Mouse (Mus musculus) gastrocnemius, adult 2 months (tissue): ENCODE results near the gene Atcay. TPM values are rescaled to one million over a fixed set of nuclear protein-coding genes. Genes with fewer than 3 reads are reported as not detected.

Source experiments
- DNase-seq: peaks from one replicate; pipeline ENCODE4 v3.0.0; 2022
- H3K27ac ChIP-seq: fragments of 200-600 bp; 2 replicates; pipeline ENCODE4 v1.8.1; 2022; ENCODE audit warnings: mild to moderate bottlenecking
- H3K4me3 ChIP-seq: fragments of 200-600 bp; 2 replicates; pipeline ENCODE4 v1.8.1; 2022; ENCODE audit warnings: mild to moderate bottlenecking, moderate library complexity
- CTCF ChIP-seq: fragments of 200-600 bp; IDR thresholded peaks from 2 replicates; pipeline ENCODE4 v1.8.1; 2022; ENCODE audit warnings: antibody characterized with exemption, mild to moderate bottlenecking, moderate library complexity
- intact Hi-C: fragments of 180-260 bp; cut with DNase I; formaldehyde crosslinking; loops from one replicate; pipeline ENCODE4 v1.15.1; 2025
- microRNA-seq: library from miRNA; unstranded; fragments of <30 nt; microRNA quantifications from one replicate; pipeline ENCODE4 v1.2.0, GENCODE M21; 2021
- total RNA-seq, 2 experiments: library from RNA; stranded (reverse); gene quantifications; 2 replicates each; pipeline ENCODE4 v1.2.3; 2021

Gene Atcay
- total RNA-seq, 2 experiments from 2014 or later = not detected

- TF ChIP-seq CTCF = no peak
- Histone ChIP-seq H3K4me3 (peak overlapping the region; percentile 97), H3K27ac (peak overlapping the region; percentile 96)
- intact Hi-C loops = no loop called here
- peak; percentile 91 for DNase-seq
These were observed 62.0 kb downstream of the Atcay start for GRCm38 (mm10) chr10:81168521-81169244.

- no peak for DNase-seq
- intact Hi-C loops = no loop called here
- peak overlapping the region; percentile 97 for H3K4me3 ChIP-seq
- TF ChIP-seq CTCF = no peak
- H3K27ac ChIP-seq = peak overlapping the region; percentile 96
These were observed 62.6 kb downstream of the Atcay start for GRCm38 (mm10) chr10:81168087-81168431.

- intact Hi-C loops = loop anchor here (2.0 kb wide), 1 partner anchor 27 kb away; no protein-coding TSS in a partner anchor
- DNase-seq = peak; percentile 100
- TF ChIP-seq CTCF = no peak
- H3K27ac ChIP-seq = peak within 1 kb of the TSS; percentile 96
- H3K4me3 ChIP-seq = peak within 1 kb of the TSS; percentile 97
These were observed 63.2 kb downstream of the Atcay start, which contains the start of gene Pias4 for GRCm38 (mm10) chr10:81167200-81168086. Pias4 (minus strand) TSS chr10:81167923.

- no peak for TF ChIP-seq CTCF
- DNase-seq = peak; percentile 56
- Histone ChIP-seq H3K4me3 (no peak overlapping the region), H3K27ac (peak overlapping the region; percentile 48)
- intact Hi-C loops = no loop called here
These were observed 65.5 kb downstream of the Atcay start for GRCm38 (mm10) chr10:81165118-81165517.

- no peak for DNase-seq
- Histone ChIP-seq H3K4me3 (no peak overlapping the region), H3K27ac (no peak overlapping the region; the same call in 1 of the 2 replicates)
- intact Hi-C loops = no loop called here
- no peak for TF ChIP-seq CTCF
These were observed 68.3 kb downstream of the Atcay start for GRCm38 (mm10) chr10:81162318-81162652.

GRCm38 (mm10) chr10:81161602-81162317 is 68.9 kb downstream of the Atcay start:
- TF ChIP-seq CTCF = no peak
- intact Hi-C loops = no loop called here
- H3K27ac ChIP-seq = no peak overlapping the region; the same call in 1 of the 2 replicates
- DNase-seq = no peak
- H3K4me3 ChIP-seq = no peak overlapping the region

GRCm38 (mm10) chr10:81154736-81155135 is 75.9 kb downstream of the Atcay start:
- DNase-seq = no peak
- intact Hi-C loops = no loop called here
- no peak for TF ChIP-seq CTCF
- no peak overlapping the region for H3K4me3 ChIP-seq
- H3K27ac ChIP-seq = peak overlapping the region; percentile 43

Small RNAs within 50 kb of the gene (microRNA-seq; reads per million reads assigned to microRNA genes)
- gene Mir3057 = 9.4 reads per million, percentile 6 among the genes with 10 or more reads in this experiment

Other genes starting within 250 kb of the Atcay start
- gene Gng7, start 215.9 kb downstream of the Atcay start, total RNA-seq = 1 to 10 TPM in 1 of 2 experiments, under 1 TPM in 1; 0.66 to 1.0 TPM
- gene Diras1, start 205.2 kb downstream of the Atcay start, total RNA-seq = under 1 TPM in 1 of 2 experiments, not detected in 1; 0.08 TPM
- gene Slc39a3, start 193.4 kb downstream of the Atcay start, total RNA-seq = 10 to 100 TPM; 11.6 to 16.0 TPM
- 100 to 1,000 TPM; 100 TPM for gene Sgta, start 170.7 kb downstream of the Atcay start, total RNA-seq
- gene Thop1, start 160.8 kb downstream of the Atcay start, total RNA-seq = 10 to 100 TPM; 25.1 to 25.9 TPM
- not detected for gene Creb3l3, start 132.0 kb downstream of the Atcay start, total RNA-seq
- gene Map2k2, start 124.9 kb downstream of the Atcay start, total RNA-seq = 100 to 1,000 TPM; 148 to 187 TPM
- 10 to 100 TPM; 23.3 to 25.9 TPM for gene Zbtb7a, start 95.6 kb downstream of the Atcay start, total RNA-seq
- gene Pias4, start 62.9 kb downstream of the Atcay start, total RNA-seq = 10 to 100 TPM; 15.7 to 16.2 TPM
- 1,000 to 10,000 TPM; 1,128 to 1,335 TPM for gene Eef2, start 54.2 kb downstream of the Atcay start, total RNA-seq
- gene Dapk3, start 47.8 kb downstream of the Atcay start, total RNA-seq = 10 to 100 TPM; 22.1 to 24.9 TPM
- not detected for gene 4930442H23Rik, start 47.0 kb downstream of the Atcay start, total RNA-seq
- gene Nmrk2, start 28.8 kb downstream of the Atcay start, total RNA-seq = 10 to 100 TPM; 59.7 to 72.8 TPM
- gene Zfr2, start 2.3 kb upstream of the Atcay start, total RNA-seq = 1 to 10 TPM; 1.8 to 2.7 TPM
- gene Matk, start 22.1 kb upstream of the Atcay start, total RNA-seq = under 1 TPM; 0.15 to 0.31 TPM
- 100 to 1,000 TPM; 103 to 112 TPM for gene Mrpl54, start 36.1 kb upstream of the Atcay start, total RNA-seq
- 100 to 1,000 TPM; 110 to 119 TPM for gene Apba3, start 36.1 kb upstream of the Atcay start, total RNA-seq
- gene Tjp3, start 60.7 kb upstream of the Atcay start, total RNA-seq = not detected
- gene Pip5k1c, start 62.1 kb upstream of the Atcay start, total RNA-seq = 10 to 100 TPM; 20.7 to 25.0 TPM
- 10 to 100 TPM in 1 of 2 experiments, 1 to 10 TPM in 1; 8.5 to 11.5 TPM for gene Cactin, start 90.3 kb upstream of the Atcay start, total RNA-seq
- under 1 TPM; 0.43 to 0.75 TPM for gene Tbxa2r, start 97.9 kb upstream of the Atcay start, total RNA-seq
- gene Gipc3, start 112.4 kb upstream of the Atcay start, total RNA-seq = 1 to 10 TPM in 1 of 2 experiments, under 1 TPM in 1; 0.69 to 1.3 TPM
- 10 to 100 TPM; 22.9 to 28.2 TPM for gene Hmg20b, start 119.6 kb upstream of the Atcay start, total RNA-seq
- gene Mfsd12, start 126.7 kb upstream of the Atcay start, total RNA-seq = 1 to 10 TPM; 2.2 to 3.3 TPM
- gene 4930404N11Rik, start 135.0 kb upstream of the Atcay start, total RNA-seq = 1 to 10 TPM in 1 of 2 experiments, under 1 TPM in 1; 0.89 to 1.2 TPM
- gene Fzr1, start 147.7 kb upstream of the Atcay start, total RNA-seq = 10 to 100 TPM; 14.0 to 18.8 TPM
- 10 to 100 TPM; 38.1 to 39.8 TPM for gene Dohh, start 153.6 kb upstream of the Atcay start, total RNA-seq
- gene Gm48551, start 153.6 kb upstream of the Atcay start, total RNA-seq = 1 to 10 TPM in 1 of 2 experiments, under 1 TPM in 1; 0.87 to 2.8 TPM
- 1 to 10 TPM in 1 of 2 experiments, under 1 TPM in 1; 0.84 to 1.0 TPM for gene Gm48552, start 158.2 kb upstream of the Atcay start, total RNA-seq
- not detected for gene Smim24, start 162.2 kb upstream of the Atcay start, total RNA-seq
- 100 to 1,000 TPM; 207 to 215 TPM for gene Nfic, start 224.8 kb upstream of the Atcay start, total RNA-seq